Mouse (Mus musculus): ENCODE data around the gene Maml1.

DNA sequence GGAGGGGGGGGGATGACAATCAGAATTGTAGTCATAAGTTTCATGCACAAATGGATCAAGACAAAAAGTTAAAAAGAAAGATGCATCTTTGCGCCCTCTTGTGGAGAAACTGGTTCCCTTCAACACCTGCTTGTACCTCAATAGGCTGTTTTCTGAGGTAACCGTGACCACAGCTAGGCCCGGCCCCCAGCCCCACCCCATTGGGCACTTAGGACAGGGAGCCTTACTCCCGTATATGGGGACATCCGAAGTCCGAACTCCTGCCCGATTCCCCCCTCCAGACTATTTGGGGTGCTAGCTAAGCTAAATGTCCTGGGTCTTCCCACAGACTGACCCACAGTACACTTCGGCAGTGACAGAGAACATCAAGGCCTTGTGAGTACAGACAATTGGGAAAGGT lies 60.7 kb downstream of the Maml1 start:
- TF ChIP-seq CTCF (IDR thresholded peaks at IDR 0.05; ENCODE audit: low read depth, low read length) (peak; percentile 56; the same call in 1 of the 2 replicates), POLR2A (IDR thresholded peaks at IDR 0.05; ENCODE audit: borderline replicate concordance, low read depth, low read length) (no peak)
